Mouse (Mus musculus): ENCODE results near the gene Apba1.

DNA sequence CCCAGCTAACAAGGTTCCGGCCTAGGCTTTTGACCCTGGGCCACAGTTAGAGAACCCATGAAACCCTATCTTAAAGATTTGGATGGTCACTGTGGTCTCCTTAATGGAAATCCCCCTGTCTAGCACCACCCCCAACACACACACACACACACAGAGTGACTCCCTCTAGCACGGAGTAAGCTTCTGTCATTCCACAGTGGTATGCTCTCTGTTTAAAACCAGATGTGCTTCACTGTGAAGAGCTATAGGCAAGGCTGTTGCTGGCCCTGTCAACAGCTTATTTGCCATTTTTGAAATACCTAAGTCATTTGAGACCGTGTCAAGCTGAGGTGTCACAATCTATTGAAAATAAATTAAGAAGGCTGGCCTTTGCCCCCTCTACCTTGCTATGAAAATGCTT is 136.1 kb downstream of the Apba1 start:
- no peak for TF ChIP-seq CTCF (IDR thresholded peaks at IDR 0.05; ENCODE audit: insufficient read depth, low read length)
- no peak for TF ChIP-seq POLR2A (IDR thresholded peaks at IDR 0.05; ENCODE audit: borderline replicate concordance, extremely low read depth, low read depth, low read length)
